Mouse (Mus musculus) G1E (cell line): ENCODE results near the gene Bag1.

Experiments
- CTCF ChIP-seq: IDR thresholded peaks from 2 replicates; pipeline ENCODE4 v1.5.1; 2012; ENCODE audit warnings: low read depth, low read length, inconsistent platforms, mixed read lengths
- GATA1 ChIP-seq: IDR thresholded peaks from 2 replicates; pipeline ENCODE4 v1.6.1; 2012; ENCODE audit warnings: borderline replicate concordance, low read length, inconsistent platforms, mixed read lengths
- GATA2 ChIP-seq: IDR thresholded peaks from 2 replicates; pipeline ENCODE4 v1.6.1; 2012; ENCODE audit warnings: low read depth, low read length, inconsistent platforms, borderline replicate concordance

- TF ChIP-seq CTCF (no peak), GATA2 (no peak), GATA1 (no peak)
Measured at GRCm38 (mm10) chr4:40906298-40906697, 41.8 kb downstream of the Bag1 start.
